Mouse (Mus musculus): ENCODE data around the gene Tubb2a. TPM values are rescaled to one million over a fixed set of nuclear protein-coding genes. Genes with fewer than 3 reads are reported as not detected.

The Tubb2a gene
- total and polyA plus RNA-seq, 2 experiments, result 27.5 to 569 TPM

DNA sequence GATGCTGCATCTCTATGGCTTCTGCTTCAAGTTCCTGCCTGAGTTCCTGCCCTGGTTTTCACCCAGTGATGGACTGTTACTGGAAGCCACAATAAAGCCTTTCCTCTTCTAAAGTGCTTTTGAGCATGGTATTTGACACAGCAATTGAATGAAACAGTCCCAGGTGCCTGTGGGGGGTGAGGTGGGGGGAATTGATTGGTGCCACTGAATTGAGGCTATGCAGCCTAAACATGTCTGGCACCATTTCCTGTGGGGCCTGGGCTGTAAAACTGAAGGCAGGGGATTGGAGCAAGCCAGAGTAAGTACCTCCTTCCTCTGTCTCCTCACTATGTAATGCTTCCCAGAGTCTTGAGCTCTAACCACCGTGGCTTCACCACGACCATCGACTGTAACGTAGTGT, 36.8 kb upstream of the Tubb2a start:
- peaks cover 3% of the 10 kb centered on the region; the same call in 1 of the 2 replicates for H3K4me1 ChIP-seq (ENCODE audit: control insufficient read depth, insufficient read depth, low read length)
- no peak for DNase-seq (ENCODE audit: extremely low read depth, low read depth, low spot score)
- no peak overlapping the region for H3K27ac ChIP-seq (replicated peaks; ENCODE audit: insufficient read depth, low read depth, low read length)
- H3K27me3 ChIP-seq (ENCODE audit: control insufficient read depth, insufficient read depth, low read length), result no peaks in the 10 kb centered on the region
- no peaks in the 10 kb centered on the region for H3K36me3 ChIP-seq (ENCODE audit: control insufficient read depth, insufficient read depth, low read length)
- WGBS, result 88% methylated on average over 4 of the region's 4 CpGs
- no peaks in the 10 kb centered on the region for H3K79me2 ChIP-seq (ENCODE audit: control insufficient read depth, insufficient read depth, low read length)
- no peak overlapping the region for H3K9ac ChIP-seq (ENCODE audit: low read depth, low read length)
- no peak overlapping the region for H3K4me3 ChIP-seq (ENCODE audit: insufficient read depth, low read depth, low read length)
- TF ChIP-seq POLR2A (IDR thresholded peaks at IDR 0.05; ENCODE audit: extremely low read depth, insufficient read depth, low read length), result no peak
- TF ChIP-seq CTCF (IDR thresholded peaks at IDR 0.05; ENCODE audit: low read depth, low read length), result no peak

DNA sequence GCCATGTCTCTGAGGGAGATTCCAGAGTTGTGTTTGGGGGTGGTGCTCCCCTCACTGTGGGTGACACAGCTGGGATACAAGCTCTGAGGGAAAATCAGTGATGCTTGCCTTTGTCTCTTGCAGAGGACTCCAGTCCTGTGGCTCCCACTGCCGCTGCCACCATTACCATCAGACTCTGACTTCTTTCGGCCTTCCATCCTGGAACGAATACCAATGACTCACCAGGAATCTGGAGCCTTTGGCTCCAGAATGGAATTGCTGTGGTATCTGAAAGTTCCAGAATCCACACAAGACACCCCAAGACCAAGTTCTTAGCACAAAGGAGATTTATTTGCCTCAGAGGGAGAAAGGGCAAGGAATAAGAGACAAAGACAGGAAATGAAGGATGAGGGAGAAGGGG, 35.3 kb upstream of the Tubb2a start:
- H3K9ac ChIP-seq (ENCODE audit: low read depth, low read length), result no peak overlapping the region
- no peak overlapping the region for H3K27ac ChIP-seq (replicated peaks; ENCODE audit: insufficient read depth, low read depth, low read length)
- DNase-seq (ENCODE audit: extremely low read depth, low read depth, low spot score), result no peak
- no peaks in the 10 kb centered on the region for H3K27me3 ChIP-seq (ENCODE audit: control insufficient read depth, insufficient read depth, low read length)
- H3K36me3 ChIP-seq (ENCODE audit: control insufficient read depth, insufficient read depth, low read length), result no peaks in the 10 kb centered on the region
- 92% methylated on average over 3 of the region's 3 CpGs for WGBS
- no peaks in the 10 kb centered on the region for H3K79me2 ChIP-seq (ENCODE audit: control insufficient read depth, insufficient read depth, low read length)
- TF ChIP-seq CTCF (IDR thresholded peaks at IDR 0.05; ENCODE audit: low read depth, low read length) (no peak), POLR2A (IDR thresholded peaks at IDR 0.05; ENCODE audit: extremely low read depth, insufficient read depth, low read length) (no peak)
- H3K4me1 ChIP-seq (ENCODE audit: control insufficient read depth, insufficient read depth, low read length), result peaks cover 3% of the 10 kb centered on the region; the same call in 1 of the 2 replicates
- no peak overlapping the region for H3K4me3 ChIP-seq (ENCODE audit: insufficient read depth, low read depth, low read length)

DNA sequence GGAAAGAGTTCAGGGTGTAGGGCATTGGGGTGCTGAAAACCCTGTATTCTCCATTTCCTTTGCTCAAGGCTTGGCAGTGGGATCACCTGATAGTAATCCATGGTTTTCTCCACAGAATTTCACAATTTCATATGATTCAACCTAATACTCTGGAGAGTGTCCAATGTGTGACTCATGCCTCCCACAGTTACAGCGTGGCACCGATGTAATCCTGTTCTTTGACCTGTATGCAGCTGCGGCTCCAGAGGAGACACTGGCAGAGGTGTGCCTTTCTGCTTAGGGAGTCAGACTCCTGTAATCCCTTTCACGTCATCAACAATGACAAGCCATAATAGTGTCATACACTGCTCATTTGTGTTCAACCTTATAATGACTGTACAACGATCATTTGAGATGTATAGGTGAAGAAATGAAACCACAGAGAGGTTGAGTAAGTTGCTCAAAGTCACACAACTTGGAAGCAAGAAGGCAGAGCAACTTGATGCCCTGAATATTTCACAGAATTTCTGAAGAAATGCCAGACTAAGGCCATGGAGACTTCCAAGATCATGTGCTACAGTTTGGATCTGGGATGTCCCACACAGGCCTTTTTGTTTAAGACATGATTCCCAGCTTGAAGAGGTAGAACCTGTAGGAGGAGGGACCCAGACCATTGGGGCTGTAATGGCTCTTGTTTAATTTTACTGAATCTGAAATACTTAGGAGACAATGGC, 34.7 kb upstream of the Tubb2a start:
- DNase-seq (ENCODE audit: extremely low read depth, low read depth, low spot score), result peak; percentile 94
- no peak overlapping the region for H3K9ac ChIP-seq (ENCODE audit: low read depth, low read length)

DNA sequence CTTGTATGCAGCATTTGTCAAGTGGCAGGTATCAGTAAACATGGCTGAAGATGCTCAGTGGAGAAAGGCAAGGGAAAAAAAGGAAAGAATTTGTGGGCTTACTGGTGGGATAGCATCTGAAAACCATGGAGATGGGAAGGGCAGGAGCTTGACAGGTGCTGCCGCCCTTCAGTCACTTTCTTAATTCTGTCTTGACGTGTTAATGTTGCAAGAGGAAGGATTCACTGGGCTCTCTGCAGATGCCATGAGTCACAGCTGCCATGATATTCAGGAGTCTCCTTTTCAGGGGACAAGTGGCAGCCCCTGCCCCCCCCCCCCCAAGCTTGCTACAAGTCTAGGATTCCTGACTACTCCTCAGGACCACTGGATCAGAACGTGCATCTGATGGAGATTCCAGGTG, 34.1 kb upstream of the Tubb2a start:
- H3K36me3 ChIP-seq (ENCODE audit: control insufficient read depth, insufficient read depth, low read length), result no peaks in the 10 kb centered on the region
- no peak for DNase-seq (ENCODE audit: extremely low read depth, low read depth, low spot score)
- H3K27ac ChIP-seq (replicated peaks; ENCODE audit: insufficient read depth, low read depth, low read length), result no peak overlapping the region
- WGBS, result 82% methylated on average over 3 of the region's 3 CpGs
- H3K79me2 ChIP-seq (ENCODE audit: control insufficient read depth, insufficient read depth, low read length), result no peaks in the 10 kb centered on the region
- H3K4me3 ChIP-seq (ENCODE audit: insufficient read depth, low read depth, low read length), result no peak overlapping the region
- H3K9ac ChIP-seq (ENCODE audit: low read depth, low read length), result no peak overlapping the region
- H3K4me1 ChIP-seq (ENCODE audit: control insufficient read depth, insufficient read depth, low read length), result peaks cover 3% of the 10 kb centered on the region; the same call in 1 of the 2 replicates
- no peaks in the 10 kb centered on the region for H3K27me3 ChIP-seq (ENCODE audit: control insufficient read depth, insufficient read depth, low read length)
- TF ChIP-seq CTCF (IDR thresholded peaks at IDR 0.05; ENCODE audit: low read depth, low read length) (no peak), POLR2A (IDR thresholded peaks at IDR 0.05; ENCODE audit: extremely low read depth, insufficient read depth, low read length) (no peak)

More for the DNA sequence above, 34.7 kb upstream of the Tubb2a start:
- Histone ChIP-seq H3K4me1 (ENCODE audit: control insufficient read depth, insufficient read depth, low read length) (peaks cover 3% of the 10 kb centered on the region; the same call in 1 of the 2 replicates), H3K27ac (replicated peaks; ENCODE audit: insufficient read depth, low read depth, low read length) (no peak overlapping the region), H3K4me3 (ENCODE audit: insufficient read depth, low read depth, low read length) (no peak overlapping the region), H3K36me3 (ENCODE audit: control insufficient read depth, insufficient read depth, low read length) (no peaks in the 10 kb centered on the region), H3K79me2 (ENCODE audit: control insufficient read depth, insufficient read depth, low read length) (no peaks in the 10 kb centered on the region), H3K27me3 (ENCODE audit: control insufficient read depth, insufficient read depth, low read length) (no peaks in the 10 kb centered on the region)
- TF ChIP-seq POLR2A (IDR thresholded peaks at IDR 0.05; ENCODE audit: extremely low read depth, insufficient read depth, low read length) (no peak), CTCF (IDR thresholded peaks at IDR 0.05; ENCODE audit: low read depth, low read length) (no peak)
- 26% methylated on average over 5 of the region's 5 CpGs for WGBS

DNA sequence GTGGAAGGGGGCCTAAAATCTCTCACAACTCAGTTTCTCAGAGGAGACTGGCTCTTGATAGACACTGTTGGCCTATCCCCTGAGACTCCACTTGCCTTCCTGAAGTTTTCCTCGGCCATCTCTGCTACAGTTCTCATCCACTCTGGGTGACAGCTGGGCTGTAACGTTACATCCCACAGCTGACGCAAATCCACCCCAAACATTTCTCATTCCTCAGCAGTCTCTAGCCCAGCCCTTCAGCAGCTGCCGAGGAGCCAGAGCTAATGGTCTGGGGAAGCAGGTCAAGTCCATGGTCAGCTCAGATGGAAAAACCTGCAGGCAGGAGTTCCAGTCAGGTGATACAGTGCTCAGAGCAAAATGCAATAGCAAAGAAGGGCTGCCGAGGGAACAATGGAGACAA, 33.2 kb upstream of the Tubb2a start:
- Histone ChIP-seq H3K27ac (replicated peaks; ENCODE audit: insufficient read depth, low read depth, low read length) (no peak overlapping the region), H3K4me3 (ENCODE audit: insufficient read depth, low read depth, low read length) (no peak overlapping the region), H3K4me1 (ENCODE audit: control insufficient read depth, insufficient read depth, low read length) (peaks cover 3% of the 10 kb centered on the region; the same call in 1 of the 2 replicates), H3K27me3 (ENCODE audit: control insufficient read depth, insufficient read depth, low read length) (no peaks in the 10 kb centered on the region), H3K36me3 (ENCODE audit: control insufficient read depth, insufficient read depth, low read length) (no peaks in the 10 kb centered on the region), H3K79me2 (ENCODE audit: control insufficient read depth, insufficient read depth, low read length) (no peaks in the 10 kb centered on the region), H3K9ac (ENCODE audit: low read depth, low read length) (no peak overlapping the region)
- TF ChIP-seq POLR2A (IDR thresholded peaks at IDR 0.05; ENCODE audit: extremely low read depth, insufficient read depth, low read length) (no peak), CTCF (IDR thresholded peaks at IDR 0.05; ENCODE audit: low read depth, low read length) (no peak)
- DNase-seq (ENCODE audit: extremely low read depth, low read depth, low spot score), result no peak
- WGBS, result 91% methylated on average over 5 of the region's 5 CpGs

DNA sequence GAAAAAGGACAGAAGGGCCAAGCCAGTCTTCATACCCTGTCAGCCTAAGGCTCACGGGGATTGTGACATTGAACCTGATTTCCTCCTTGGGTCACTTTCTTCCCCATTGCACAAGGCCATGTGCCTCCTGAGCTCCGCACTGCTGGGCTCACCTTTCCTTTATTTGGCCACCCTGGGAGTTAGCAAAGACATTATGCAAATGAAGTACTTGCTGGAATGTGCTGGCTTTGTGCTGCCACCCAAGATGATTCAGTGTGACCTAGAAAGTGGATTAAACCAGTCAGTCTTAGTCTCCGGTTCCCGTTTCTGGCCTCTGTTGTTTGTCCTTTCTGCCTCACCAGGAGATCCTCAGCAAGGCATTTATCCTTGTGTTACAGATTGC, 31.9 kb upstream of the Tubb2a start:
- no peaks in the 10 kb centered on the region for H3K36me3 ChIP-seq (ENCODE audit: control insufficient read depth, insufficient read depth, low read length)
- H3K9ac ChIP-seq (ENCODE audit: low read depth, low read length), result no peak overlapping the region
- no peaks in the 10 kb centered on the region for H3K79me2 ChIP-seq (ENCODE audit: control insufficient read depth, insufficient read depth, low read length)
- 87% methylated on average over 4 of the region's 4 CpGs for WGBS
- peaks cover 3% of the 10 kb centered on the region; the same call in 1 of the 2 replicates for H3K4me1 ChIP-seq (ENCODE audit: control insufficient read depth, insufficient read depth, low read length)
- TF ChIP-seq POLR2A (IDR thresholded peaks at IDR 0.05; ENCODE audit: extremely low read depth, insufficient read depth, low read length), result no peak
- TF ChIP-seq CTCF (IDR thresholded peaks at IDR 0.05; ENCODE audit: low read depth, low read length), result no peak
- H3K27me3 ChIP-seq (ENCODE audit: control insufficient read depth, insufficient read depth, low read length), result no peaks in the 10 kb centered on the region
- DNase-seq (ENCODE audit: extremely low read depth, low read depth, low spot score), result no peak
- H3K4me3 ChIP-seq (ENCODE audit: insufficient read depth, low read depth, low read length), result no peak overlapping the region
- no peak overlapping the region for H3K27ac ChIP-seq (replicated peaks; ENCODE audit: insufficient read depth, low read depth, low read length)

Data from liver, adult 2 months (tissue).